Mouse (Mus musculus): ENCODE results near the gene Cidec.

The Cidec gene

DNA sequence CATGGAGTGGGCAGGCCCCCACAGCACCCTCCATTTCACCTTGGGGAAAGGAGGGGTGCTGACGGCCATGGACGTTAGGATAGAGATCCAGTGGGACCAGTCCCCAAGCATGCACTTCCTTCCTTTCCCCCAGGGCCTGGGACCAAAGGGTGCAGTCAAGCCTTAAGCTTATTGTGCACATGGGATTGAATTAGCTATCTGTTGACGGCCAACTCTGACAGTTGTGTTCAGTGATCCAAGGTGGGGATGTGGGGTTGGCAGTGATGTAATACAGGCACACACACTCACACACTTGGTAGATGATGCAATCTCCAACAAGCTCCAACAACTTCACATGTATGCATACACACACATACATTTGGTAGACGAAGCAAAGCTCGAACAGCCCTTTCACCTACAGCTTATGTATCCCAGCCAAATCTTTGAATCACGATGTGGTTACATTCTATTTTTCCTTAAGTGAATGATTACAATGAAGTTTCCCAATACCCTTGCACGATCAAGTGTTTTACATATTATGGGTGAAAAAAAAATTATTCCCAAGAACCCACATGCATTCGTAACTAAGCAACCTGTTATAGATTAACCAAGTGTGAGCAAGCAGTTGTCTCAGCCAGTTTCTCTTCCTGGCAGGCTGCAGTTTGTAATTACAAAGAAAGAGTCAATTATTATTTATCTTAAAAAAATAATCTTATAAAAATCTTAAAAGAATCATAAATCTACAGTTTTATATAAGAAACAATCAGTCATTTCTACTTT, 8.8 kb upstream of the Cidec start:
- no peak for DNase-seq (ENCODE audit: low read depth, low spot score)

DNA sequence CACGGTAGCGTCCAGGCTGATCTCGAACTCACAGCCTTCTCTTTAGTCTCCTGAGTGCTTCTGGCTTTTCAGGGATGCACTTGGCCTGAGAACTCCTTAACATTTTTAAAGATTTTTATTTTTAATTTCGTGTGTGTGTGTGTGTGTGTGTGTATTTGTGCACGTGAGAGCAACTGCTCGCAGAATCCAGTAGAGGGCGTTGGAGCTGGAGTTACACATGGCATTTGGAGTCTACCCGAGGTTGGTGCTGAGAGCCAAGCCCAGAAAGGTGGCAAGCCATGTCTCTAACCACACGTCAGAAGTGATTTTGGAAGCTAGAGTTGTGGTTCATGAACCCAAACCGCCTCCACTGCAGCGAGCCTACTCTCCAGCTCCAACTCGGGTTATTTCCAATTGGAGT, 7.5 kb upstream of the Cidec start:
- peak; percentile 51 for DNase-seq (ENCODE audit: low read depth, low spot score)

DNA sequence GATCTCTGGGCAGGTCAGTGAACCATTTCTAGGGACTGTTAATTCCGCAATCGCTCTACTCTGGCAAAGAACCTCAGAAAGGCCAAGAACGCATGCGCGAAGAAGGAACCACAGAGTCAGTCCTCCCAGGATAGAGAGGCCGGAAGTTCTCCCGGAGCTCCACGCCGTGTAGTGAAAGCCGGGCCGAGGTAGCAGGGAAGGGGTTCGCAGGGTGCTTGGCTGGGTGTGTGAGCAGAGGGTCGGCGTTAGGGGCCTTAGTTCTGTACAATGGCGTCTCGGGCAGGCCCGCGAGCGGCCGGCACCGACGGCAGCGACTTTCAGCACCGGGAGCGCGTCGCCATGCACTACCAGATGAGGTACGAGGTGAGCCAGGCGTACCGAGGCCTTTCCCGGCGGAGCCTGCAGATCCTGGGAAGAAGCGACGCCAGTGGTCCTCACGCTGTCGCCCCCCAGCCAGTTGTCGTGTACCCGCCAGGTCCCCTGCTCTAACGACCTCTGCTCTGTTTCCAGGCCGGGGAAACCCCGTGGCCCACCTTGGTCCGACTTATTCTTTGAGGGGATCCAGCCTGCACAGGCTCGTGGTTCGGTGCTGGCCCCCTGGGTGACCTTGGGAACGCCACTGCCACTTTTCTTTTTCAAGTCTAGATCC, 7.0 kb upstream of the Cidec start, which contains the start of gene Jagn1:
Gene Jagn1, plus strand, starts transcription at position 128 of the 649 bp plus-strand sequence.
- DNase-seq (ENCODE audit: low read depth, low spot score) = peak; percentile 91

DNA sequence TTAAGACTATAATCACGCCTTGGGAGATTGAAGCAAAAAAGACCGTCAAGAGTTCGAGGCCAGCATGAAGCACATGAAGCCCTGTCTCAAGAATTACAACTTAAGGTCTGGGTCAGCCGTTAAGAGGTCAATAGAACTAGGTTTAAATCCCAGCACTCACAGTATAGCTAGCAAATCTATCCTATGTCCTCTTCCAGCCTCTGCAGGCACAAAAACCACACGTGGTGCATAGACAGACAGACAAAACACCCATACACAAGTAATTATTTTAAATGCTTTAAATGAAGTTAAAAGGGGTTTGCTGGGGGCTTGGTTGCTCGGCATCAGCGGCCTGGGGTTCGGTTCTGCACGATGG, 6.5 kb upstream of the Cidec start:
- no peak for DNase-seq (ENCODE audit: low read depth, low spot score)

DNA sequence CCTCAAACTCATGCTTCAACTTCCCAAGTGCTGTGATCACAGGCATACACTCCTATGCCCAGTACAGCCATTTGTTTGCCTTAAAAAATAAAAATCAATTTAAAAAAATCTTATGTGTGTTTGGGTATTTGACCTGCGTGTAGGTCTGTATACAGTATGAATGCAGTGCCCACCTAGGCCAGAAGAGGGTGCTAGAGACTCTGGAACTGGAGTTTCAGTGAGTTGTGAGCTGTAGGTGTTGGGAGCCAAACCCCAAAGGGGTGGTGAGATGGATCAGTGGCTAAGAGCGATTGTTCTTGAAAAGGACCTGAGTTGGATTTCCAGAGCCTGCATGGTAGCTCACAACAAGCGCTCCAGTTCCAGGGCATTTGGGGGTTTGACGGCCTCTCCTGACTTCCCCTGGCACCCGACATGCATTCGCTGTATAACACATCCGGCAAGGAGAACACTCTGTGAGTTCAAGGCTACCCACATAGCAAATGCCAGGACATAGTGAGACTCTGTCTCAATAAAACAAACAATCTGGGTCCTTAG, 5.7 kb upstream of the Cidec start:
- DNase-seq (ENCODE audit: low read depth, low spot score) = peak; percentile 82

DNA sequence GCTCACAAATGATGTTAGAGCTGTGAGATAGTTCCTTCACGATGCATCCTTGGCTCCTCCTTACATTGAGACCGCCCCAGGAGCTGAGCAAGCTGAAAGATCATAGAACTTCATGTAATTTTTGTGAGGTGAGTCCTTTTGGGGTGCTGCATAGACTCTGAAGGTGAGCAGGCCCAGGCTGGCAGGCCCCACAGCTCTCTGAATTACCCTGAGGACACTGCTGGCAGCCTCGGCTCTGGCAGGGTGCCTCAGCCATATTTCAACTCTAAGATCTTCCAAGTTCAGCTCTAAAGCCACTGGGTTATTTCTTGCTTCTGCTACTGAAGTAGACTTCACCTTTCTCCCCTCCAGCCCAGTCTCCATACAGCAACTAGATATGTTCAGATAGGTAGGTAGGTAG, 5.1 kb upstream of the Cidec start:
- no peak for DNase-seq (ENCODE audit: low read depth, low spot score)

DNA sequence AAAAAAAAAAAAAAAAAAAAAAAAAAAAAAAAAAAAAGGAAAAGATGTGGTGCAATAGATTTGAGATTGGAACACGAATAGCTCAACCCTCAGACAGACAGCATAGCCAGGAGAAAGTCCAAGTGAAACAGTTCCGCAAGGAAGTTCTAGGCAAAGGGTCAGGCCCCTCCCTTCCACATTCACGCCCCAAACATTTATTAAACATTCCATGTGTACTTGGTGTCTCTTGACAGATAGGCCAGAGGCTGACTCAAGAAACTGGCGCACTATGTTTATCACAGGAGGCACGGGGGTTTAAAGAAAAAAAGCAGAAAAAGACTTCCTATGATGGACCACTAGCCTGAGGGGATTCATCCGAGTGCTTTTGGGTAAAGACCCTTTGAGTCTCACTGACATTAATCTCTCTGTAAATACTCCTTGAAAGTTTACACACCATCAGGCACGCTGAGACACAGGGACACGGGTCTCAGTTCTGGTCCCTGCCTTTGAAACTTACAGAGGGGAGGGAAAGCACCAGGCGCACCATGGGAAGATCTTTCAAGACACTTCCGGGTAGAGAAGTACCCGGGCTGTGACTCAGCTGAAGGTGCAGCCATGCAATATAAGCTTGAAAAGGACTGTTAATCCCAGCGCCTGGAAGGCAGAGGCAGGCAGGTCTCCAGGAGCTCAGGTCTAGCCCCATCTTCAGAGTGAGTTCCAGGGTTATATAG, 3.3 kb upstream of the Cidec start:
- no peak for DNase-seq (ENCODE audit: low read depth, low spot score)

DNA sequence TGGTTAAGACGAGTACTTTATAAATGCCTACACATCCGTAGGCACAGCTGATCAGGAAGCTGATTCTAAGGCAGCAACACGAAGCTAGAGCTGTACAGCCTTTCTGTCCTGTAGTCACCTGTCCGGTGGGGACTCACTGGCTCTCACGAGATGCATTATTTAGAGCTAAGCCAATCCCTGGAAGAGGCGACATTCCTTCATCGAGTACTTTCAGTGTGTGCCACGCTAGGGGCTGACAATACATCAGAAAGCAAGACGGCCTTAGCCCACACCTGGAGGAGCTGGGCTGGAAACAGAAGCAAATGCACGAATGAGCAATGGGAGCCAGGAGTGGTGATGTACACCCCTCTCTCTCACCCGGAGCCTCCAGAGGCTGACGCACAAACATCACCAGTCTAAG, 1.6 kb upstream of the Cidec start:
- DNase-seq (ENCODE audit: low read depth, low spot score) = no peak

DNA sequence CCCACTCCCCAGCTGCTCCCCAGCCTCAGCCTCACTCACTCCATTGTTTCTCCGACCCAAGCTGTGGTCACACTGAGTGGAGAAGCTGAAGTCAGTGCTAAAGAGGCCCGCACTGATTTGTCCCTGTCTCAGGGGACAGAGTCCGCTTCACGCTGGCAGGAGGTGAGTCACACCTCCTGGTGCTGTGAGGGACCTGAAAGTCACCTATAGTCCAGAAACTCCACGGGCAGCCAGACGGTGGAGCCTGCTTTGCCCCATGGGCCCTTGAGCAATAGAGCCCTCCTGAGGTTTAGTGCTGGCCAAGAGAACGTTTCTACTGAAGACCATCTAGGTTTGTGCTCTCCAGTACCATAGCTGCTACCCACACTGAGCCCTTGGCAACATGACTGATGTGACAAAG, 869 bp downstream of the Cidec start:
- no peak for DNase-seq (ENCODE audit: low read depth, low spot score)

DNA sequence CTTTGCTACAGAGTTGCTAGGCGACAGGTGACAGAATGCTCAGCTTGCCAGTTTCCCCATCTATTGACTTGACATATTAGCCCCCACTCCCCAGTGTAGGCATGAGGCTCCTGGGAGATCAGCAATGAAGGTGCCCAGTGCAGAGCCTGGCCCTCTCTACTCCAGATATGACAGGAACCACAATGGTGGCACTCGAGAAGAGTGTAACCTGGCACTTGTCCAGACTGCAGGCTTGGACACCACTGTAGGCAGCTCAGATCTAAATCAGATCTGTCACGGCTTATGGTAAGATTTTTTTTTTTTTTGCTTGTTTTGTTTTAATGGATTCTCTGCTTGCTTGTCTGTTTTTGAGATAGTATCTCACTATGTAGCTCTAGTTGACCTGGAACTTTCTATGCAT, 1.9 kb downstream of the Cidec start:
- DNase-seq (ENCODE audit: low read depth, low spot score) = no peak

DNA sequence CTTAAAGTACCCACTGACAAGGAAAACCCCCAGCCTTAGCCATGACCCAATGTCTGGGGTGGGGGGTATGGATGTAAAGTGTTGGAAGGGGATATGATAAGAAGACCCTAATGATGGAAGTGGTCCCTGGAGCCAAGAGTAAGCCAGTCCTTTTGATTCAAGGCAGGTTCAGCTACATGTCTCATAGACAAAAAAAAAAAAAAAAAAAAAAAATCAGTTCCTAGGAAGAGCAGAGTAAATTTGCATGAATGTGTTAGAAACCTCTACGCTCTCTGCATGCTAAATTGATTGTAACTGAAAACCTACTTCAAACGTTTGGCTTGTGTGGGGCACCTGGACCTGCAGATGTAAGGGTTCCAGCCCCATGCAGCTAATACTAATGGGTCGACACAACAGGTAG, 3.8 kb downstream of the Cidec start:
- no peak for DNase-seq (ENCODE audit: low read depth, low spot score)

DNA sequence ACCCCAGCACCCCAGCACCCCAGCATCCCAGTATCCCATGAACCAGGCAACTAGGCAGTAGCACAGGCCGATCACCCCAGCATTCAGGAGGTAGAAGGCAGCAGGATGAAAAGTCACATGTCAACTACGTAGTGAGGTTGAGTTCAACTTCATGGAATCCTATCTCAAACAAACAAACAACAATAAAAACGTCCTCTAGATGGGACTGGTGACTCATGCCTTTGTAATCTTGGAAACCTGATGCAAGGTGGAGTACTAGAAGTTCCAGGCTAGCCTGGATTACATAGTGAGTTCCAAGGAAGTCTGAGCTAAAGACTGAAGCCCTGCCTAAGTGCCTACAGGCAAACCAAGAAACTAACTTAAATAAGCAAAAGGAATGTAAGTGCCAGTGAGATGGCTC, 4.7 kb downstream of the Cidec start:
- DNase-seq (ENCODE audit: low read depth, low spot score) = no peak

DNA sequence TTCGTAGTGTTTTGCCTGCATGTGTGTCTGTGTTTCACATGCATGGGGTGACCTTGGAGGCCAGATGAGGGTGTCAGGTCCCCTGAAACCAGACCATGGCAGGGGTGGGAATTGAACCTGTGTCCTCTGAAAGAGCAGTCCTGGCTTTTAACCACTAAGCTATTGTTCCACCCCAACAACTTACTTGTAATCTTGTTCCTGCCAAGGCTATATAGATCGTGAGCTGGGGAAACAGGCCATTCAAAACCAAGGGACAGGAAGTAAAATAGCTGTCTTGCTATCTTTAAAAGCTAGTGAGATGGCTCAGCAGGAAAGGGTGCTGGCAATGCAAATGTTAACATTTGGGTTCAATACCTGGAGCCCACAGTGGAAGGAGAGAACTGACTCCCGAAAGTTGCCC, 5.6 kb downstream of the Cidec start:
- DNase-seq (ENCODE audit: low read depth, low spot score) = no peak

DNA sequence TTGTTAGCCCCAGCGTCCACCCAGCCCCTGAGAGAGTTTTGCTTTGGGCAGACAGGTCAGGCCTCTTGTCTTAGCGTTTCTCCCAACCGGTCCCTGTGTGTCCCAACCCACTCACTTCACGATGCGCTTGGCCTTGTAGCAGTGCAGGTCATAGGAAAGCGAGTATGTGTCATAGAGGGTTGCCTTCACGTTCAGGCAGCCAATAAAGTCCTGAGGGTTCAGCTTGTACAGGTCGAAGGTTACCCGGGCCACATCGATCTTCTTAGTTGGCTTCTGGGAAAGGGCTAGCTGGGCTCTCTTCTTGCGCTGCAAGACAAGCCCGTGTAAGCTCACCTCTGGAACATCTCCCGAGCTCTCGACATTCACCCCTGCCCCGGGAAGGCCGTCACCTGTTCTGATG, 7.6 kb downstream of the Cidec start:
- DNase-seq (ENCODE audit: low read depth, low spot score) = no peak

DNA sequence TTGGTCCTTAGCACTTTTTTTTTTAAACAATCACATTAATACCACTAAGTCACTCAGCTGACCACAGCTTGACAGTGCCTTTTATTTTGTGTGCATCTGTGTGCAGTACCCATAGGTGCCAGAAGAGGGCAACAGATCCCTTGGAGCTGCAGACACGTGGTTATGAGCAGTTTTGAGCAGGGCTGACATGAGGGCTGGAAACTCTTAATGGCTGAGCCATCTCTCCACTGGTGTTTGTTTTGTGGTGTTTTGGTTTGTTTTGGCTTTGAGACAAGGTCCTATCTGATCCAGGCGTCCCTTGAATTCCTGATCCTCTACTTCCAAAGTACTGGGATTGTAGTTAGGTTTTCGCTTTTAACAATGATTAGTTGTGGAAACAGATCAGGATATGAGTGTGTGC, 8.2 kb downstream of the Cidec start:
- peak; percentile 55 for DNase-seq (ENCODE audit: low read depth, low spot score)

DNA sequence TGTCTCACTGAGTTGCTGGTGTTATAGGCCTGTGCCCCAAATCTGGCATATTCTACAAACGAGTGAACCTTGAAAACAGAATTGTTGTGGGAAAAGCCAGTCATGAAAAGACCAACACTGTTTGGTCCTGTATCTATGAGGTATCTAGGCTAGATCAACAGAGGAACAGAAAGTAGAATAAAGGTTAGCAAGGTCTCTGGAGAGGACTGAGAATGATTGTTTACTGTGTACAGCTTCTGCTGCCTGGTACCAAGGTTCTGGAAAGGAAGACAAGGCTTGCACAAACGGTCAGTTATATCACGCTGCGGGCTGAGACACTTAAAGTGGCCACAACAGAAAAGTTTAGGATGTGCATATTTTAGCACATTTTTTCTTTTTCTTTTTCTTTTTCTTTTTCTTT, 8.9 kb downstream of the Cidec start:
- DNase-seq (ENCODE audit: low read depth, low spot score) = no peak

DNA sequence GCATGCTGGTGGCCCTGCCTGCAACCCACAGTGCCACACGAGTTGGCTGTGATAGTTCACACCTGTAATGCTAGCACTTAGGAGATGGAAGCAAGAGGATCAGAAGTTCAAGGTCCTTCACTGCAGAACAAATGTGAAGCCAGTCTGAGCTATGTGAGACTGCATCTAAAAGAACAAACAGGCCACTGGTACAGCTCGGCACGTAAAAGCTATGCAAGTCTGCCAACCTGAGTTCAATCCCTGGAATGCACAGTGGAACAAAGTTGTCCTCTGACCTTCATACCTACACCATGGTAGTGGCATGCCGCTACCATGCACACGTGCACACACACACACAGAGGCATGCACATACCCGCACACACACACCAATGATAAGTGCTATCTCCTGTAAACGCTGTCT, 11.4 kb downstream of the Cidec start:
- no peak for DNase-seq (ENCODE audit: low read depth, low spot score)

DNA sequence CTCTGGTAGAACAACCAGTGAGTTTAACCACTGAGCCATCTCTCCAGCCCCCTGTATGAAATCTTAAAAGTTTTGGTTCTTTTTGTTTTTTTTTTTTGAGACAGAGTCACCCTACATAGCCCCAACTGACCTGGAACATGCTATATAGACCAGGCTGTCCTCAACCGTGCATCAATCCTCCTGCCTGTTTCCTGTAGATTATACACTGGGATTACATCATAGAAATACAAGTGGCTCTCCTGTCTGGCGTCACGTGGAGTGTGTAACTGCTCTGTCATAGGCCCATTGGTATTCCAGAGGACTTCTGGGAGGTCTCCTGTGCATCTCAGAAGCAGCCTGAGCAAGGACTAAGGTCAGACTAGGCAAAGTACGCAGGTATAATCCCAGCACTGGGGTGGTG, 12.6 kb downstream of the Cidec start:
- no peak for DNase-seq (ENCODE audit: low read depth, low spot score)

DNA sequence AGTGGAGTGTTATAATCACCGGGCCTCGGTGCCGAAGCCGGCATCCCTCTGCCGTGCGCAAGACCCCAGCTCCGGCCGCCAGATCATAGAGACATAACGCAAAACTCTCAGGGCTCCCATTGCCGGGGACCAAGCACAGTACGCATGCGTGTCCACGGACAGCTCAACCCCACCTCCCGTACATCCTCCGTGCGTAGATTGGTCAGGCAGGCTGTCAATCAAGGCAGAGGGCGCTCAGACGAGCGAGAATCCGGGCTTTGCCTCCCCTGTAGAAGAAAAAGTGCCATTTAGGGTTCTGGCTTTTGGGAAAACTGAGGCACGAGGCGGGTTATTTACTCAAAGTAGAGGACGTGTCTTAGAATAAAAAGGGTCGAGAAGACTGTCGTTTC, 16.4 kb downstream of the Cidec start, which contains the start of gene Rpusd3:
Gene Rpusd3, minus strand, starts transcription at position 142 of the 389 bp plus-strand sequence.
- DNase-seq (ENCODE audit: low read depth, low spot score) = peak; percentile 97

DNA sequence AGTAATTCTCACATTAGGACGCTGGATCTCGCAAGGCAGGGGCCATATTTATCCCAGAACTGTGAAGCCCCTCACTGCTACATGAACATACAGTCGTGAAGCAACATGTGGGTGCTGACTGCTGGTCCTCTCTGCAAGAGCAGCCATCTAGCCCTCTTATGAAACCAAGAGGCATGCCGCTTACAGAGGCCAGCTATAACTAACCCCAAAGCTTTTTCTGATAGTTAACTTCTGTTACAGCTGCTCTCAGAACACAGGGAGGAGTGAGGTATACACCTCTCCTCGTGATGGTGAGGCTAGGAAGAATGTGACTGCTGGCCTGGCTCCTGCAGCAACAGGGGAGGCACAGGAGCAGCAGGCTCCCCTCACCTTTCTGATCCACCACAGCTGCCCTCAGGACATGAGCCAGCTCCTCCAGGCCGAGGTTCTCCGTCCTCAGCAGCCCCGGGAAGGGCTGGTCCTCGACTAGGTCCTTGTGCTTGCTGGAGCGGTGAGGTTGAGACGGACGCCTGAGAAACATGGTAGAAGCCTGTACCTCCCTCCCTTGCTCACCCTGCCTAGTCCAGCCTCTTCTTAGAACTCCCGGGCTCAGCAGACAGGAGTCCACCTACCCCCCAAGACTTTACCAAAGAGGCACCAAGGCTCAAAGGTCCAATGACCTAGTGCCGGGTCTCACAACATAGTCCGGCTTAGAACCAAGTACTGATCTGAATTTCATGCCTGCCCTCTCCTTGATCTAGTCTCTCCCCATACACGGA, 16.9 kb downstream of the Cidec start:
- DNase-seq (ENCODE audit: low read depth, low spot score) = no peak

DNA sequence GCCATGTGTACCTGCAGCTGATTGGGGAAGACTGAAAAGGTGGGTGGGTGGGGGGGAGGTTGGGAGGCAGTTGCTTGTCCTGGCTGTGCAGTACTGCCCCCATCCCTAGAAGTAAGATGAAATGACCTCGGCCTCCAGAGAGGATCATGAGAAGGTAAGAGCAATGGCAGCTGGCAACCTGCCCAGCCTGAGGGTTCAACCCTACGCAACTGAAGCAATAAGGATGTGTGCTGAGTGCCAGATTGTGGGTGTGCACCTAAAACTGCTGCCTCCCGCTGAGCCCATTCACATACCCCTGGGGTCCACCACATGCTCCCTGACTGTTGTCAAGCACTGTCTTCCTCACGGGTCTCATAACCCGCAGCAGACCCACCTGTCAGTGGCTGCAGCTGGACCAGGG, 19.1 kb downstream of the Cidec start:
- DNase-seq (ENCODE audit: low read depth, low spot score) = no peak

DNA sequence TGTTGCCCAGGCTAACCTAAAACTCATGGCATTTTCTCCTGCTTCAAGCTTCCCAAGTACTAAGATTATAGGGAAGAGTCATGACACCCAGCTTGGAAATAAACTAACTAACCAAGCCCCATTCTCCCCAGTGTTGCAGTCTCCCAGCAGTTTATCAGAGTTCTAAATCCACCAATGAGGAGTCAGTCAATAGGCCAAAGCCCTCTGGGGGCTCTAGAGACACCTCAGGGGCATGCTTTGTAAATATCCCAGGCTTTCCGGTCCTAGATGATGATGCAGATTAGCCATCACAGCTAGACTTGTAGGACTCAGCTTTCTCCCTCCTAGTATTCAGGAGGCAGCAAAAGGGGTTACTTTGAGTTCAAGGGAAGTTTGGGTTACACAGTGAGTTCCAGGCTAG, 25.6 kb downstream of the Cidec start:
- DNase-seq (ENCODE audit: low read depth, low spot score) = no peak
